Mouse (Mus musculus) macrophage (primary cell): ENCODE results near the gene Kif28. TPM values are rescaled to one million over a fixed set of nuclear protein-coding genes. Genes with fewer than 3 reads are reported as not detected.
"Not testable (repeated sequence)": the region's sequence is repeated elsewhere in the genome, so short reads cannot be mapped to it uniquely, and the experiment has no call there.

Experiments
- H3K27ac ChIP-seq: fragments of 350-480 bp; formaldehyde crosslinking; 2 replicates; pipeline ENCODE4 v1.9.0; 2021
- H3K36me3 ChIP-seq: fragments of 350-480 bp; formaldehyde crosslinking; 2 replicates; pipeline ENCODE4 v1.9.0; 2021; ENCODE audit errors: inconsistent target
- H3K4me3 ChIP-seq: fragments of 350-480 bp; formaldehyde crosslinking; 2 replicates; pipeline ENCODE4 v1.9.0; 2021; ENCODE audit errors: inconsistent target
- H3K79me2 ChIP-seq: fragments of 350-480 bp; formaldehyde crosslinking; 2 replicates; pipeline ENCODE4 v1.9.0; 2021; ENCODE audit errors: inconsistent target
- WGBS: methylation state at CpG from one replicate; pipeline ENCODE4 v1.1.7; 2026; ENCODE audit warnings: inconsistent platforms; ENCODE audit not compliant: missing documents; 5-methylcytosine and 5-hydroxymethylcytosine counted together
- polyA plus RNA-seq: library from polyadenylated mRNA; stranded (reverse); fragments of 250-400 nt; gene quantifications from 3 replicates; pipeline ENCODE4 v1.2.4, GENCODE M21; 2018; ENCODE audit warnings: inconsistent platforms

Gene Kif28
- polyA plus RNA-seq, 1 experiment from 2014 or later = not detected

DNA sequence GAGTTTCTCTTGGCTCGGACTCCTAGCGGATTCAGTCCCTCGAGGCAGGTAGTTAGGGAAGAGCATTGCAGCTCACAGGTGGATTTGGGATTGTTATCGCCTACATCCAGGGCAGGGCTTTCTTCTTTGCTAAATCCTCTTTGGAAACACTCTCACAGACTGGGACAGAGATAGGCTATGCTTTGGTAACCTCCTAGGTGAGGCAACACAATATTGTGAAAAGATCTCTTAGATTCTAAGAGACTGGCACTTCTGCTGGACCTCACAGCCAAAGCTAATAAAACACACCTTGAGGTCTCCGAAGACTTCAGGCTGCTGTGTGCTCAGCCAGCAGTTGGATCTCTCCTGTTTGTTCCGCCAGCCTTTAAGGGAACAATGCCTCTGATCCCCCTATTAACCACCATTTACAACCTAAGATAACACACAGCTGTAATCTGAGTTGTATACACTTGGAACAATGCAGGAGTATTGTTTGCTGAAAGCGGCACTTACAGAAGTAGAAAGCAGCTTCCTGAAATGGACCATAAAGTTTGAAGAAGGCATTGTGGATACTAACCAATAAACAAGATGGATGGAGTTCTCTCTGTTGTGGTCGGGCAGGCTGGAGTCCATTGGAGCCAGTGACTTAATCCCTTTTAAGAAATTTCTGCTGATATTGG is 22.1 kb downstream of the Kif28 start:
- Histone ChIP-seq H3K27ac (no peak overlapping the region), H3K4me3 (no peak overlapping the region), H3K79me2 (no peaks in the 10 kb centered on the region), H3K36me3 (no peaks in the 10 kb centered on the region)
- WGBS = 85% methylated on average over 8 of the region's 8 CpGs

DNA sequence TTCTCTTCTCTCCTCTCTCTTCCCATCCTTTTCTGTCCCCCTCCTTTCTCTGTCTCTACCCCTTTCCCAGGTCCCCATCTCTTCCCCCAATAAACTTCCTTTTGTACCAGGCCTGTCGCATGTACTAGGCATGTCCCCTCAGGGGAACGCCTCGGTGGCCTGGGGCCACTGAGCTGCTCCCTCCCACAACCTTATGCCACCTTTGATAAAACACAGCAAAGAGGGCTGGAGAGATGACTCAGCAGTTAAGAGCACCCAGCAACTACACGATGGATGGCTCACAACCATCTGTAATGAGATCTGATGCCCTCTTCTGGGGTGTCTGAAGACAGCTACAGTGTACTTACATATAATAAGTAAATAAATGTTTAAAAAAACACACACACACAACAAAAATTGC is 29.3 kb downstream of the Kif28 start:
- Histone ChIP-seq H3K4me3 (no peak overlapping the region), H3K27ac (no peak overlapping the region), H3K79me2 (no peaks in the 10 kb centered on the region), H3K36me3 (no peaks in the 10 kb centered on the region)
- WGBS = 75% methylated on average over 4 of the region's 4 CpGs

DNA sequence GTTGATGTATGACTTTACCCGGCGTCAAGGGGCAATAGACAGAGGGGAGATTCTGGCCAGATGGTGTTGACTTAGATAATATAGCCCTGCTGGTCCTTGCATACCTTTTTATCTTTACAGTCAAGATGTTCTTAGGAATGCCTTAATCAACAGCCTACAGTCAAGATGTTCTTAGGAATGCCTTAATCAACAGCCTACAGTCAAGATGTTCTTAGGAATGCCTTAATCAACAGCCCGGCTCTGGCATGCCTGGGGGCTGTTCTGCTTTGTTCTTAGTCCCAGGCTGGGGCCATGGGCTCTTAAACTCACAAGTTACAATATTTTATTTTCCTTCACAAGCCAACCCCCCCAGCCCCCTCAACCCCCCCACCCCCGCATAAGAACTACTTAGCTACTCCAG is 29.8 kb downstream of the Kif28 start:
- H3K27ac ChIP-seq, H3K36me3 ChIP-seq, H3K4me3 ChIP-seq, H3K79me2 ChIP-seq: not testable (repeated sequence)
- no CpG with 5 or more reads among the region's 4 CpGs for WGBS

DNA sequence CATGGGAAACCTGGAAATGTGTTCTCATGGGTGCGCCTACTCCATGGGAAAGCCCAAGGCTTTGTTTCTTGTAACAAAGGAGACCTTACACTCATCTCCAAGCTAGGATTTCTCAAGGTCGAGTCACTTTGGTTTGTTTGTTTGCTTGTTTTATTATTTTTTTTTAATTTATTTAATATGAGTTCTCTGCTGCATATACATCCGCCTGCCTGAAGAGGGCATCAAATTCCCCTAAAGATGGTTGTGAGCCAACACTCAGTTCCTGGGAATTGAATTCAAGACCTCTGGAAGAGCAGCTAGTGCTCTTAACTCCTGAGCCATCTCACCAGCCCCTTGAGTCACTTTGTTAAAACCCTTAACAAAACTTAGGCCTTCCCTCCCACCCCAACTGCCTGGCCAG is 31.7 kb downstream of the Kif28 start:
- Histone ChIP-seq H3K79me2 (no peaks in the 10 kb centered on the region), H3K4me3 (no peak overlapping the region), H3K36me3 (no peaks in the 10 kb centered on the region), H3K27ac (no peak overlapping the region)
- whole genome bisulfite sequencing = 97% methylated on average over 3 of the region's 3 CpGs

DNA sequence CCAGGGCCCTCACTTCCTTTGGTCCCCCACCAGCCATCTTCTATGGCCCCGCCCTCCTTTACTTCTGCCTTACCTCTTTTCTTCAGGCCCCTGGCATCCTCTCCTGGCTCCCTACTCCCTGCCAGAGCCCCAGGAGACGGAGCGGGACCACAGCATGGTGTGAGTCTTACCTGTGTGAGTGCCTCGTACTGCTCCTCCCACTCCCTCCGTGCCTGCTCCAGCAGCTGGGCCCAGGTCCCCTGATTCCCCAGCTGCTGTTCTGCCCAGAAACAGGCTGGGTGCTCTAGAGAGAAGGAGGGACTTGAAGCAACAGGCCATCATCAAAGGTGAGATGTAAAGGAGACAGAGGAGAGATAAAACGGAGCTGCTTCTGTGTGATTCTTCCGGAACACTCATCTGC is 32.4 kb downstream of the Kif28 start:
- Histone ChIP-seq H3K4me3 (no peak overlapping the region), H3K27ac (no peak overlapping the region), H3K36me3 (no peaks in the 10 kb centered on the region), H3K79me2 (no peaks in the 10 kb centered on the region)
- 96% methylated on average over 7 of the region's 7 CpGs for WGBS

DNA sequence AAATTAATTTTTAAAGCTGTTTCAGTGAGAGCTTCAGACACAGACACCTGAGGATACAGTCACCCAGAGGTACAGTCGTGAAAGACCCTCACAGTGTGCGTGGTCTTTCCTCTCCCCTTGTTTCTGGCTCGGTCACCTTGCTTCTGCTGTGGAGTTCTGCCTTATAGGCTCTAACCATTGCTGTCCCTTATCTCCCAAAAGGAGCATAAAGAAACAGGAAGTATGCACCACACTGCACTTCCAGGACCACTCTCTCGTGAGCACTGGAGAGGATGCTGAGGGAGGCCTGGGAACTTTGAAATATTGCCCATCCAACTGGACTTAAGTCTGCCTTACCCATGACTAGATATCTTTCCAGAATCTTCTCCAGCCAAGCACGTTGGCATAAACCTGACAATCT is 34.3 kb downstream of the Kif28 start:
- no peak overlapping the region for H3K4me3 ChIP-seq
- 61% methylated on average over 5 of the region's 5 CpGs for WGBS
- H3K27ac ChIP-seq = no peak overlapping the region
- H3K36me3 ChIP-seq = no peaks in the 10 kb centered on the region
- no peaks in the 10 kb centered on the region for H3K79me2 ChIP-seq

DNA sequence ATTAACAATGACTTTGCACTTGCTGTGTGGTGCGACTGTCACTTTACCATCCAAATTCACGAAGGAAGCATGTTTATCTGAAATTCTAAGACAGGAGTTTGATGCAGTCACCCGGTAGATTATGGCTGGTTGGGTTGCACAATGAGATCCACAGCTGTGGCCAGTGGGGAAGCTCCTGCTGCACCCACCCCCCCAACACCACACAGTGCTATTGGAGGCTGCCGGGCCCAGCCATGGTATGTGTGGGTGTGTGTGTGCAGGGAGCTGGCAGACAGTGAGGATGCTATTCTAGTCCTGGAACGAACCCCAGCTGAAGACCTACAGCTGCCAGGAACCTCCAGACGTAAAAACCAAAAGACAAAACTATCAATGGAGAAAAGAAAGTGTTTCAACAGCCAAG is 35.7 kb downstream of the Kif28 start:
- WGBS = 44% methylated on average over 6 of the region's 6 CpGs
- no peak overlapping the region for H3K27ac ChIP-seq
- no peaks in the 10 kb centered on the region for H3K79me2 ChIP-seq
- H3K36me3 ChIP-seq = no peaks in the 10 kb centered on the region
- H3K4me3 ChIP-seq = no peak overlapping the region

DNA sequence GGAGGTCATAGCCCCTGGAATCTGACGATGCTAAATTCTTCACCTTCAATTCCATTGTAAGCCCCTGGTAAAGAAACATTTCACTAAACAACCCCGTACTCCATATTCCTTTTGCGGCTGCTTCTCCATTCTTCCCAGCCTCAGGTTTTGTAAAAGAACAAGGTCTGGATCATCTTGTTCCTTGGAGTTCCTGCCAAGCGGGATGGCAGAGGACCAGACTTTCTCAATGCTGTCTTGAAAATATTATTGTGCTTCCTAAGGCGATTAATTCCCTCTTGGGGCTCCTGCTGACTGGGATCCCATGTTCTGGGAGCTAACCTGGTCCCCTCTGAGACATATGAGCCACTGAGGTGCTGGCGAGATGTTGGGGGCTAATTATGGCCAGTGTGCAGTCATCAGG is 39.9 kb downstream of the Kif28 start:
- Histone ChIP-seq H3K27ac (no peak overlapping the region), H3K4me3 (no peak overlapping the region), H3K79me2 (no peaks in the 10 kb centered on the region), H3K36me3 (no peaks in the 10 kb centered on the region)
- WGBS = 96% methylated on average over 6 of the region's 6 CpGs

DNA sequence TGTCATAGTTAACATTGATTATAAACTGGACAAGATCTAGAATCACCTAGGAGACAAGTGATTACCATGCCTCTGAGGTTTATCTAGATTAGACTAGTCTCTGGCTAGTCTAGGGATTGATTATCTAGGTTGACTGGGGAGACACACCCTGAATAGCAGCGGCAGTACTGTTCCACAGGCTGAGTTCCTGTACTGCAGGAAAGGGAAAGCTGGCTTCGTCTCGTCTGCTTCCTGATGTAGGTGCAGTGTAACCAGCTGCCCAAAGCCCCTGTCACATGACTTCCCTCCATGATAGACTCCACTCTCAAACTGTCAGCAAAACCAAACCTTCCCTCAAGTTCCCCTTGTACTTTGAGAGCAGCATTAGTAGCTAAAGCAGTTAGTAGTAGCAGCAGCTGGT is 40.9 kb downstream of the Kif28 start:
- H3K79me2 ChIP-seq = no peaks in the 10 kb centered on the region
- H3K27ac ChIP-seq = no peak overlapping the region
- 6% methylated on average over 3 of the region's 3 CpGs for WGBS
- no peak overlapping the region for H3K4me3 ChIP-seq
- H3K36me3 ChIP-seq = no peaks in the 10 kb centered on the region

DNA sequence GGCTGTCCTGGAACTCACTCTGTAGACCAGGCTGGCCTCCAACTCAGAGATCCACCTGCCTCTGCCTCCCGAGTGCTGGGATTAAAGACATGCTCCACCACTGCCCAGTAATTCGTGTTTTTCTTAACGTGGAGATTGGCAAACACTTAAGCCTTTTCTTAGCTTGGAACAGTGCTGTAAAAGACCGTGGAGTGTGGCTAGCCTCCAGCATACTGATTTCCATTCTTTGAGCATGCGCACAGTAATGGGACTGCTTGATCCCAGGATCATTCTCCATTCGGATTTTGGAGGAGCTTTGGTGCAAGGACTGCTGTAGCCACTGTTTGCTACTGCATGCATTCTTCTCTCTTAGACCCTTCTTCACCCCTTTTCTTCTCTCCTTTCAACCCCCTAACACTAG is 55.6 kb downstream of the Kif28 start:
- H3K36me3 ChIP-seq = no peaks in the 10 kb centered on the region
- no peak overlapping the region for H3K4me3 ChIP-seq
- no peaks in the 10 kb centered on the region for H3K79me2 ChIP-seq
- WGBS = 83% methylated on average over 6 of the region's 6 CpGs
- H3K27ac ChIP-seq = no peak overlapping the region

DNA sequence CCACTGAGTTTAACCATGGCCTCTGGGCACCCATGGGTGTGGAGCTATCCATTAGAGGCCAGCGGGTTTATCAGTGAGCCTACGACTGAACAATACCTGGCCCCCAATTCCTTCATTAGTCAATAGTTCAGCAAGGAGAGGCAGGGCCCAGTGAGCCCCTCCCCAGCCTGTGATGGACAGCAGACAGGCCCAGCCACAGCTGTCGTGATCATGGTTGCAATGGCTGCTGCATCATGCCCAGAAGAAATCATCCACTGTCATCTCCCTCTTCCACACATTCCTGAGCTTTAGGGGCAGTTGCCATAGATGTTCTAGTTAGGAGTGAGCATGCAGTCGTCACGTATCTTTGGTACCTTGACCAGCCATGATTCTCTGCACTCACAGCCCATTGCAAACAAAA is 56.2 kb downstream of the Kif28 start:
- Histone ChIP-seq H3K36me3 (no peaks in the 10 kb centered on the region), H3K79me2 (no peaks in the 10 kb centered on the region), H3K27ac (no peak overlapping the region), H3K4me3 (no peak overlapping the region)
- 83% methylated on average over 5 of the region's 5 CpGs for WGBS

DNA sequence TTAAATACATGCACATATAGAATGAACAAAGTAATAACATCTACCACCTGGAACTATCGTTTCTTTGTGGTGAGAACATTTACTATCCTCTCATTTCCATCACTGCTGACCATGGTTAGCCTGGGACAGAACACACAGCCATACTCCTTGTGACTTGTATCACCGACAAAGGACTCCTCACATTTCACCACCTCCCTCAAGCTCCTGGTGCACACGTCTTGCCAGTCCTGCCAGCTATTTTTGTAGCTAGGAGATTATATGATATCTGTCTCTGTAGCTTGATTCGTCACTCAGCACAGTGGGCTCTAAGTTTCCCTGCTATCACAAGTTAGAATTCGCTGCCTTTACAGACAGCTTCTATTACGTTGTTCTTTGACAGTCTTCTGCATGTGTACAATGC is 56.7 kb downstream of the Kif28 start:
- H3K79me2 ChIP-seq = no peaks in the 10 kb centered on the region
- no peaks in the 10 kb centered on the region for H3K36me3 ChIP-seq
- H3K4me3 ChIP-seq = no peak overlapping the region
- H3K27ac ChIP-seq = no peak overlapping the region
- 95% methylated on average over 6 of the region's 6 CpGs for WGBS

DNA sequence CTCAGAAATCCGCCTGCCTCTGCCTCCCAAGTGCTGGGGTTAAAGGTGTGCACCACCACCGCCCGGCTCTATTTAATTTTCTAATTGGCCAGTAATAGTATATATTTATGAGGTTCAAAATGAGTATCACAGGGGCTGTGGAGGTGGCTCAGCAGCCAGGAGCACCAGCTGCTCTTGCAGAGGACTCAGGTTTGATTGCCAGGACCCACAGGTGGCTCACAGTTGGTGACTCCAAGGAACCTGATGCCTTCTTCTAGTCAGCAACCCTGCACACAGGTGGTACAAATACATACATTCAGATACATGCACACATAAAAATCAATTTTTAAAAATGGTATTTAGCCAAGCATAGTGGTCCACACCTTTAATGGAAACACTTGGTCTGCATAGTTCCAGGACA is 57.1 kb downstream of the Kif28 start:
- H3K36me3 ChIP-seq = no peaks in the 10 kb centered on the region
- no peak overlapping the region for H3K4me3 ChIP-seq
- H3K27ac ChIP-seq = no peak overlapping the region
- H3K79me2 ChIP-seq = no peaks in the 10 kb centered on the region
- WGBS = 100% methylated on average over 2 of the region's 3 CpGs

DNA sequence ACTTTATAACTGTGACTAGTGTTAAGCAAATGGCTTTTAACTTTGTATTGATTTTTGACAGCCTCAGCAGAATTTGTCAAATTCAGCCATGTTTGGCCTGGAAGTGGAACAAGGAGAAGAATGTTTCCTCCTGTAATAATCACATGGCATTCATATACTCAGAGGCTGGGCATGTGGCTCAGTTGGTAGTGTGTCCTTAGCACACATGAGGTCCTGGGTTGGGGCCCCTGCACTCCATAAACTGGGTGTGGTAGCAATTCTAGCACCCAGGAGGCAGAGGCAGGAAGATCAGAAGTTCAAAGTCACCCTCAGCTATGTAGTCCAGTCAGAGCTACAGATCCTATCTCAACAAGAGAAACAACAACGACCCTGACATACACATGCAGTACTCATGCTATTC is 57.8 kb downstream of the Kif28 start:
- 71% methylated on average over 1 of the region's 1 CpGs for WGBS
- Histone ChIP-seq H3K79me2 (no peaks in the 10 kb centered on the region), H3K4me3 (no peak overlapping the region), H3K36me3 (no peaks in the 10 kb centered on the region), H3K27ac (no peak overlapping the region)

DNA sequence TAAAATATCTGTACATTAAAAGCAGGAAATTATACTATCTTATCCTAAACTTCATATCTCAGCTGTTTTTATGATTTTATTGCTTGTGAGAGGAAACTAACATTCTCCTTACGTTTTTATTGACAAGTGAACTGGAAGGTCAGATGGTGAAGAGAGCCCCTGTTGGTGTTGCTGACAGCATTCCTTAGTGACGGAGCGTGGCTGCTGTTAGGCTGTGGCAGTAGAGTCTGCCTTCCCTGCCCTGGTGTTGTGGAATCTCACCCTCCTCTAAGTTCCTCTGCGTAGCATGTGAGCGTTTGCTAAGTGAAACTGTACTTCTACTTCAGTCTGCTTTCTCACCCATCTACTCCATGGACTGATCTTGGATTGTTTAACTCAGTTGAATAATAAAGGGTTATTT is 58.3 kb downstream of the Kif28 start:
- Histone ChIP-seq H3K4me3 (no peak overlapping the region), H3K27ac (no peak overlapping the region), H3K79me2 (no peaks in the 10 kb centered on the region), H3K36me3 (no peaks in the 10 kb centered on the region)
- WGBS = 98% methylated on average over 5 of the region's 5 CpGs

DNA sequence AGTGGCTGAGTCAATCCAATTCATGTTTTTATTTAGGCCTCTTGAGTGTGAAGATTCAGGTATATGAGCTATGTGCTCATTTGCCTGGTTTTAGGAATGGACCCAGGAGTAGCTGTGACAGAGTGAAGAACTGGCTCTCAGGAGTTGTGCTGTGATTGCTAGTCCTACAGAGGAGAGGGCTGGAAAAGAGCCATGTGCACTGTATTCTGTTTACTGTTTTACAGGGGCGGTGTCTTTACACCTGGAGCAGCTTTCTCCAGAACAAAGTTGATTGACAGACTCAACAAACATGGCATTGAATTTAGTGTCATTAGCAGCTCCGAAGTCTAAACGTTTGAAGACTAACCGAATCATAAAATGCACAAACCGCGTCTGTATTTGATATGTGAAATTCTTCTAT is 58.7 kb downstream of the Kif28 start:
- no peaks in the 10 kb centered on the region for H3K36me3 ChIP-seq
- no peak overlapping the region for H3K4me3 ChIP-seq
- WGBS = 94% methylated on average over 6 of the region's 6 CpGs
- no peaks in the 10 kb centered on the region for H3K79me2 ChIP-seq
- no peak overlapping the region for H3K27ac ChIP-seq
